Mouse (Mus musculus) stomach, embryonic 14.5 days (tissue): Measurements from ENCODE around the gene Tet1. TPM values are rescaled to one million over a fixed set of nuclear protein-coding genes. Genes with fewer than 3 reads are reported as not detected.

ENCODE experiments used
- ATAC-seq: fragments of 200-750 bp; cut with Nextera tagmentation; 2 replicates; pipeline ENCODE4 v1.8.0; 2017; ENCODE audit warnings: low read depth, moderate TSS enrichment; ENCODE audit not compliant: insufficient number of reproducible peaks, insufficient read depth, low FRiP score
- H3K27ac ChIP-seq: fragments of 300-500 bp; sonication (generic); 2 replicates; pipeline ENCODE4 v1.5.1; 2014; ENCODE audit warnings: mild to moderate bottlenecking, low read length, moderate library complexity, mixed read lengths
- H3K27me3 ChIP-seq: fragments of 300-500 bp; sonication (generic); 2 replicates; pipeline ENCODE4 v1.6.1; 2014; ENCODE audit warnings: low read length, control low read depth, mixed read lengths; ENCODE audit not compliant: control insufficient read depth, insufficient read depth
- H3K36me3 ChIP-seq: fragments of 300-500 bp; sonication (generic); 2 replicates; pipeline ENCODE4 v1.6.1; 2014; ENCODE audit warnings: mild to moderate bottlenecking, control low read depth, low read length, moderate library complexity, mixed read lengths; ENCODE audit not compliant: control insufficient read depth, insufficient read depth
- H3K4me1 ChIP-seq: fragments of 300-500 bp; sonication (generic); 2 replicates; pipeline ENCODE4 v1.6.1; 2014; ENCODE audit warnings: low read length, control low read depth, mixed read lengths; ENCODE audit not compliant: control insufficient read depth, insufficient read depth
- H3K4me2 ChIP-seq: fragments of 300-500 bp; sonication (generic); replicated peaks from 2 replicates; pipeline ENCODE4 v1.6.1; 2014; ENCODE audit warnings: low read depth, low read length, control low read depth
- H3K4me3 ChIP-seq: fragments of 300-500 bp; sonication (generic); 2 replicates; pipeline ENCODE4 v1.5.1; 2014; ENCODE audit warnings: low read depth, low read length, control low read depth
- H3K9ac ChIP-seq: fragments of 300-500 bp; sonication (generic); replicated peaks from 2 replicates; pipeline ENCODE4 v1.6.1; 2014; ENCODE audit warnings: low read depth, mild to moderate bottlenecking, control low read depth, low read length, moderate library complexity, mixed read lengths
- H3K9me3 ChIP-seq: fragments of 300-500 bp; sonication (generic); 2 replicates; pipeline ENCODE4 v1.6.1; 2016; ENCODE audit warnings: low read depth, low read length, control low read depth; ENCODE audit not compliant: control insufficient read depth
- WGBS: fragments of 180-500 bp; shearing (Covaris S2); extraction: QIAGEN DNeasy Blood & Tissue Kit; methylation state at CpG from one replicate; pipeline ENCODE4 v1.1.7; 2014; 5-methylcytosine and 5-hydroxymethylcytosine counted together
- polyA plus RNA-seq: library from polyadenylated mRNA; unstranded; fragments of >200 nt; fragmentation: Nextera tagmentation; extraction: Ambion mirVana; gene quantifications from 2 replicates; pipeline ENCODE4 v1.2.1, GENCODE M21; 2014

Gene Tet1
- polyA plus RNA-seq, 1 experiment from 2014 or later, result 33.3 TPM

- Histone ChIP-seq H3K27ac (no peak overlapping the region), H3K4me3 (peak overlapping the region; percentile 75; the same call in 1 of the 2 replicates), H3K4me2 (peak overlapping the region; percentile 81), H3K27me3 (no peaks in the 10 kb centered on the region), H3K4me1 (0 out of 2 replicates have a peak, but pooled peaks cover 4% of the 10 kb centered on the region), H3K36me3 (no peaks in the 10 kb centered on the region), H3K9me3 (no peaks in the 10 kb centered on the region), H3K9ac (no peak overlapping the region)
- 34% methylated on average over 10 of the region's 10 CpGs for WGBS
- no peak for ATAC-seq
These were observed 23.3 kb downstream of the Tet1 start for GRCm38 (mm10) chr10:62885460-62885859.

GRCm38 (mm10) chr10:62884517-62884916, 24.3 kb downstream of the Tet1 start:
- H3K4me3 ChIP-seq, result no peak overlapping the region
- no peak overlapping the region for H3K27ac ChIP-seq
- no peak overlapping the region for H3K4me2 ChIP-seq
- no peaks in the 10 kb centered on the region for H3K9me3 ChIP-seq
- no peak overlapping the region for H3K9ac ChIP-seq
- H3K36me3 ChIP-seq, result no peaks in the 10 kb centered on the region
- no peak for ATAC-seq
- H3K27me3 ChIP-seq, result no peaks in the 10 kb centered on the region
- 0 out of 2 replicates have a peak, but pooled peaks cover 4% of the 10 kb centered on the region for H3K4me1 ChIP-seq
- WGBS, result 63% methylated on average over 1 of the region's 1 CpGs

GRCm38 (mm10) chr10:62883933-62884372, 24.8 kb downstream of the Tet1 start:
- Histone ChIP-seq H3K9me3 (no peaks in the 10 kb centered on the region), H3K4me3 (no peak overlapping the region), H3K27me3 (no peaks in the 10 kb centered on the region), H3K27ac (no peak overlapping the region), H3K9ac (no peak overlapping the region), H3K4me1 (0 out of 2 replicates have a peak, but pooled peaks cover 4% of the 10 kb centered on the region), H3K36me3 (peaks cover 2% of the 10 kb centered on the region; the same call in 1 of the 2 replicates), H3K4me2 (no peak overlapping the region)
- 20% methylated on average over 9 of the region's 9 CpGs for WGBS
- no peak for ATAC-seq

GRCm38 (mm10) chr10:62881211-62881610, 27.6 kb downstream of the Tet1 start:
- no peak overlapping the region for H3K4me2 ChIP-seq
- no peak overlapping the region for H3K27ac ChIP-seq
- no peaks in the 10 kb centered on the region for H3K9me3 ChIP-seq
- H3K4me3 ChIP-seq, result no peak overlapping the region
- H3K27me3 ChIP-seq, result no peaks in the 10 kb centered on the region
- WGBS, result 61% methylated on average over 5 of the region's 5 CpGs
- no peak for ATAC-seq
- no peak overlapping the region for H3K9ac ChIP-seq
- H3K4me1 ChIP-seq, result 0 out of 2 replicates have a peak, but pooled peaks cover 4% of the 10 kb centered on the region
- peaks cover 2% of the 10 kb centered on the region for H3K36me3 ChIP-seq

- ATAC-seq, result no peak
- Histone ChIP-seq H3K4me1 (no peaks in the 10 kb centered on the region), H3K9ac (no peak overlapping the region), H3K9me3 (no peaks in the 10 kb centered on the region), H3K27me3 (no peaks in the 10 kb centered on the region), H3K4me3 (no peak overlapping the region), H3K4me2 (no peak overlapping the region), H3K36me3 (peaks cover 2% of the 10 kb centered on the region), H3K27ac (no peak overlapping the region)
- 86% methylated on average over 13 of the region's 13 CpGs for WGBS
These were observed 30.7 kb downstream of the Tet1 start for GRCm38 (mm10) chr10:62878056-62878455.

- Histone ChIP-seq H3K4me3 (no peak overlapping the region), H3K9me3 (no peaks in the 10 kb centered on the region), H3K27ac (no peak overlapping the region), H3K27me3 (no peaks in the 10 kb centered on the region), H3K4me1 (no peaks in the 10 kb centered on the region), H3K4me2 (no peak overlapping the region), H3K9ac (no peak overlapping the region), H3K36me3 (peaks cover 2% of the 10 kb centered on the region)
- no peak for ATAC-seq
- 89% methylated on average over 4 of the region's 4 CpGs for WGBS
These were observed 33.2 kb downstream of the Tet1 start for GRCm38 (mm10) chr10:62875565-62875964.

- H3K27me3 ChIP-seq, result no peaks in the 10 kb centered on the region
- H3K4me3 ChIP-seq, result no peak overlapping the region
- 84% methylated on average over 4 of the region's 4 CpGs for WGBS
- no peak overlapping the region for H3K4me2 ChIP-seq
- ATAC-seq, result no peak
- no peak overlapping the region for H3K27ac ChIP-seq
- H3K9me3 ChIP-seq, result no peaks in the 10 kb centered on the region
- no peaks in the 10 kb centered on the region for H3K4me1 ChIP-seq
- H3K36me3 ChIP-seq, result peaks cover 2% of the 10 kb centered on the region
- no peak overlapping the region for H3K9ac ChIP-seq
These were observed 34.0 kb downstream of the Tet1 start for GRCm38 (mm10) chr10:62874828-62875227.

GRCm38 (mm10) chr10:62866035-62866791, 42.6 kb downstream of the Tet1 start:
- Histone ChIP-seq H3K4me3 (peak overlapping the region; percentile 40), H3K27me3 (no peaks in the 10 kb centered on the region), H3K27ac (peak overlapping the region; percentile 33; the same call in 1 of the 2 replicates), H3K36me3 (no peaks in the 10 kb centered on the region), H3K4me1 (peaks cover 13% of the 10 kb centered on the region; the same call in 1 of the 2 replicates), H3K4me2 (peak overlapping the region; percentile 85), H3K9me3 (no peaks in the 10 kb centered on the region), H3K9ac (no peak overlapping the region; the same call in 1 of the 2 replicates)
- 31% methylated on average over 11 of the region's 11 CpGs for WGBS
- ATAC-seq, result 0 out of 2 replicates have a peak, but pooled peaks have one; percentile 20
